Mouse (Mus musculus): Measurements from ENCODE around the gene Pbx1. TPM values are rescaled to one million over a fixed set of nuclear protein-coding genes. Genes with fewer than 3 reads are reported as not detected.

Gene Pbx1
- total and polyA plus RNA-seq, 2 experiments from 2014 or later, result 37.6 to 44.4 TPM

GRCm38 (mm10) chr1:168215896-168216747 is 215.9 kb downstream of the Pbx1 start:
- Histone ChIP-seq H3K4me3 (ENCODE audit: low read length) (no peak overlapping the region), H3K27me3 (ENCODE audit: insufficient read depth, low read length) (no peaks in the 10 kb centered on the region), H3K27ac (peak overlapping the region; percentile 3; the same call in 1 of the 2 replicates), H3K9ac (replicated peaks; ENCODE audit: low read length) (no peak overlapping the region), H3K4me1 (ENCODE audit: insufficient read depth, low read length) (peaks cover 35% of the 10 kb centered on the region), H3K9me3 (ENCODE audit: low read length) (no peaks in the 10 kb centered on the region), H3K4me2 (ENCODE audit: low read depth, low read length) (peak overlapping the region; percentile 14; the same call in 1 of the 2 replicates), H3K36me3 (ENCODE audit: insufficient read depth, low read length) (no peaks in the 10 kb centered on the region)
- 32% methylated on average over 17 of the region's 17 CpGs for WGBS
- TF ChIP-seq CTCF (IDR thresholded peaks at IDR 0.05; ENCODE audit: low read depth), result no peak
- ATAC-seq (peak; percentile 72), DNase-seq (ENCODE audit: low spot score) (peak; percentile 88)

- no peak overlapping the region for H3K4me2 ChIP-seq (ENCODE audit: low read depth, low read length)
- no peak for DNase-seq (ENCODE audit: low spot score)
- TF ChIP-seq CTCF (IDR thresholded peaks at IDR 0.05; ENCODE audit: low read depth), result no peak
- H3K9ac ChIP-seq (replicated peaks; ENCODE audit: low read length), result no peak overlapping the region
- H3K27ac ChIP-seq, result no peak overlapping the region
- H3K4me3 ChIP-seq (ENCODE audit: low read length), result no peak overlapping the region
- no peaks in the 10 kb centered on the region for H3K36me3 ChIP-seq (ENCODE audit: insufficient read depth, low read length)
- H3K27me3 ChIP-seq (ENCODE audit: insufficient read depth, low read length), result no peaks in the 10 kb centered on the region
- H3K9me3 ChIP-seq (ENCODE audit: low read length), result no peaks in the 10 kb centered on the region
- ATAC-seq, result no peak
- 38% methylated on average over 6 of the region's 6 CpGs for WGBS
- peaks cover 29% of the 10 kb centered on the region for H3K4me1 ChIP-seq (ENCODE audit: insufficient read depth, low read length)
Observed at GRCm38 (mm10) chr1:168215468-168215867, 216.6 kb downstream of the Pbx1 start.

GRCm38 (mm10) chr1:168214040-168214443 is 218.0 kb downstream of the Pbx1 start:
- H3K4me1 ChIP-seq (ENCODE audit: insufficient read depth, low read length), result peaks cover 26% of the 10 kb centered on the region
- H3K4me3 ChIP-seq (ENCODE audit: low read length), result no peak overlapping the region
- H3K27me3 ChIP-seq (ENCODE audit: insufficient read depth, low read length), result no peaks in the 10 kb centered on the region
- TF ChIP-seq CTCF (IDR thresholded peaks at IDR 0.05; ENCODE audit: low read depth), result peak; percentile 95
- no peak overlapping the region for H3K9ac ChIP-seq (replicated peaks; ENCODE audit: low read length)
- WGBS, result 4% methylated on average over 5 of the region's 5 CpGs
- ATAC-seq (peak; percentile 87), DNase-seq (ENCODE audit: low spot score) (peak; percentile 94)
- H3K4me2 ChIP-seq (ENCODE audit: low read depth, low read length), result no peak overlapping the region
- H3K9me3 ChIP-seq (ENCODE audit: low read length), result no peaks in the 10 kb centered on the region
- peaks cover 2% of the 10 kb centered on the region; the same call in 1 of the 2 replicates for H3K36me3 ChIP-seq (ENCODE audit: insufficient read depth, low read length)
- H3K27ac ChIP-seq, result no peak overlapping the region

GRCm38 (mm10) chr1:168213595-168213994 is 218.5 kb downstream of the Pbx1 start:
- Histone ChIP-seq H3K36me3 (ENCODE audit: insufficient read depth, low read length) (peaks cover 7% of the 10 kb centered on the region; the same call in 1 of the 2 replicates), H3K9ac (replicated peaks; ENCODE audit: low read length) (no peak overlapping the region), H3K27ac (no peak overlapping the region), H3K4me1 (ENCODE audit: insufficient read depth, low read length) (peaks cover 26% of the 10 kb centered on the region), H3K4me2 (ENCODE audit: low read depth, low read length) (no peak overlapping the region), H3K9me3 (ENCODE audit: low read length) (no peaks in the 10 kb centered on the region), H3K4me3 (ENCODE audit: low read length) (no peak overlapping the region), H3K27me3 (ENCODE audit: insufficient read depth, low read length) (no peaks in the 10 kb centered on the region)
- no peak for TF ChIP-seq CTCF (IDR thresholded peaks at IDR 0.05; ENCODE audit: low read depth)
- ATAC-seq, result peak; percentile 8; the same call in 1 of the 2 replicates
- 31% methylated on average over 3 of the region's 3 CpGs for WGBS
- DNase-seq (ENCODE audit: low spot score), result no peak

GRCm38 (mm10) chr1:168210401-168210800 is 221.7 kb downstream of the Pbx1 start:
- TF ChIP-seq CTCF (IDR thresholded peaks at IDR 0.05; ENCODE audit: low read depth), result no peak
- ATAC-seq (no peak), DNase-seq (ENCODE audit: low spot score) (no peak)

GRCm38 (mm10) chr1:168200570-168201156 is 231.4 kb downstream of the Pbx1 start:
- Histone ChIP-seq H3K36me3 (ENCODE audit: insufficient read depth, low read length) (peaks cover 15% of the 10 kb centered on the region), H3K4me2 (ENCODE audit: low read depth, low read length) (no peak overlapping the region), H3K4me1 (ENCODE audit: insufficient read depth, low read length) (no peaks in the 10 kb centered on the region), H3K4me3 (ENCODE audit: low read length) (no peak overlapping the region), H3K9ac (replicated peaks; ENCODE audit: low read length) (no peak overlapping the region), H3K27me3 (ENCODE audit: insufficient read depth, low read length) (no peaks in the 10 kb centered on the region), H3K27ac (no peak overlapping the region), H3K9me3 (ENCODE audit: low read length) (no peaks in the 10 kb centered on the region)
- DNase-seq (ENCODE audit: low spot score) (no peak), ATAC-seq (no peak)
- TF ChIP-seq CTCF (IDR thresholded peaks at IDR 0.05; ENCODE audit: low read depth), result no peak
- 60% methylated on average over 13 of the region's 13 CpGs for WGBS

More at GRCm38 (mm10) chr1:168210401-168210800, 221.7 kb downstream of the Pbx1 start:
- no peak overlapping the region for H3K4me3 ChIP-seq (ENCODE audit: low read length)
- H3K36me3 ChIP-seq (ENCODE audit: insufficient read depth, low read length), result peaks cover 9% of the 10 kb centered on the region; the same call in 1 of the 2 replicates
- over 99% methylated on average over 5 of the region's 5 CpGs for WGBS
- no peaks in the 10 kb centered on the region for H3K27me3 ChIP-seq (ENCODE audit: insufficient read depth, low read length)
- no peak overlapping the region for H3K27ac ChIP-seq
- H3K4me2 ChIP-seq (ENCODE audit: low read depth, low read length), result no peak overlapping the region
- no peaks in the 10 kb centered on the region for H3K9me3 ChIP-seq (ENCODE audit: low read length)
- H3K4me1 ChIP-seq (ENCODE audit: insufficient read depth, low read length), result peaks cover 18% of the 10 kb centered on the region
- H3K9ac ChIP-seq (replicated peaks; ENCODE audit: low read length), result no peak overlapping the region
